Mouse (Mus musculus) heart, postnatal 0 days (tissue): ENCODE measurements around the gene Fgf13.

Experiments
- CTCF ChIP-seq: IDR thresholded peaks from 2 replicates; pipeline ENCODE4 v1.5.1; 2016; ENCODE audit warnings: antibody characterized with exemption, control low read depth, low read depth
- EP300 ChIP-seq: IDR thresholded peaks from 2 replicates; pipeline ENCODE4 v1.6.1; 2016; ENCODE audit warnings: antibody characterized with exemption, low read depth

GRCm38 (mm10) chrX:59134928-59135361 is 432.9 kb downstream of the Fgf13 start:
- TF ChIP-seq EP300: no peak
- peak; percentile 58 for TF ChIP-seq CTCF
